Mouse (Mus musculus) adrenal gland (tissue): ENCODE data around the gene Gm16368.
"Not testable (repeated sequence)": the region's sequence is repeated elsewhere in the genome, so short reads cannot be mapped to it uniquely, and the experiment has no call there.

Experiments used
- intact Hi-C: fragments of 180-260 bp; cut with DNase I; formaldehyde crosslinking; loops from one replicate; pipeline ENCODE4 v1.15.1; 2025
- long read RNA-seq, 2 experiments: library from polyadenylated mRNA; unstranded; transcript quantifications; one replicate each; pipeline ENCODE4 v2.0.0; 2020; ENCODE audit warnings: borderline replicate concordance in 1 of 2; ENCODE audit not compliant: insufficient replicate concordance in 1 of 2

Gene Gm16368
- long read RNA-seq, experiment 1: 0 reads
- long read RNA-seq, experiment 2: 0 reads

DNA sequence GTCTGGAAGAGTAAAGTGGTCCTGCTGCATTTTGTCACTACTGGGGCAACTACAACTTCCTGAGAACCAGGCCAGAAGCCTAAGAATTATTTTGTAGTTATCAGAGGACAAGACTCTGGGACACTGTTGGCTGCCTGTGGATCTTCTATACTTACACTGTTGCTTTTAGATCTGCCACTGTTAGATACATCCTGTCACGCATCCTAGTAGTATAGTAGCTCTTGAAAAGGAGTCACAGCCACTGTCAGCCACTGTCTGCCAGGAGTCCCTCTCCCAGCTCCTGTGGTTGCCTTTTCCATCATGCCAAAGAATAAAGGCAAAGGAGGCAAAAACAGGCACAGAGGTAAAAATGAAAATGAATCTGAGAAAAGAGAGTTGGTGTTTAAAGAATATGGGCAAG, at the start of gene Gm16368:
Gene Gm16368, plus strand, starts transcription at position 301 of the 400 bp plus-strand sequence.
- intact Hi-C loops: not testable (repeated sequence)

DNA sequence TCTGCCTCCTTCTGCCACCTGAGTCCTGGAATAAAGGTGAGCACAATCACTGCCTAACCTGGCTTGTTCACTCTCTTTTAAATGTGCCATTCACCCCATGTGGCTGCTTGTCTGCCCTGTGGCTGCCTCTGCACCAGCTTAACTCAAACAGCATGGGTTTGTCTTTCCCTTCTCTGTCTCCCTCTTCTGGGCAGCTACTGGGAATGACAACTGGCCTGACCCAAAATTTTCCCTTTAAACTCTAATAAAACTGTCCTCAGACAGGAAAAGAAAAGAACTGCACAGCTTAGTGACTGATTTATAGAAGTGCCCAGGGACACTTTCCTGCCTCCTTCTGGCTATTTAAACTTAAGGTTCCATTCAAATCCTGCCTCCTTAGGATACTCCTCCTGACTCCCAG, 44.4 kb upstream of the Gm16368 start:
- intact Hi-C loops: not testable (repeated sequence)

DNA sequence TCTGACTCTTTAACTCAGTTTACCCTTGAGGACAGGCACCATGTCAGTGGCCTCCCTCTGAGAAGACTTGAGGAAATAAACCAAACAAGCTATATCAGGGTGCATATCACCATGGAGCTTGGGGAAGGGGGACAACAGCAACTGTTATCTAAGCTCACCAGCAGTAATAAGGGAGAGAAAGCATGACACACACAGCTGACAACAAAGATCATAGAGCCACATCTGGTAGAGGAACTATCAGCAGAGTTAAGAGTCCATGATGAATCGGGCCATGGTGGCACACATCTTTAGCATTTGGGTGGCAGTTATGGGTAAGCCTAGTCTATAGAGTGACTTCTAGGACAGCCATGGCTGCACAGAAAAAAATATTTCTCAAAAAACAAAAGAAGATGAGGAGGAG, 43.8 kb upstream of the Gm16368 start:
- intact Hi-C loops: not testable (repeated sequence)

DNA sequence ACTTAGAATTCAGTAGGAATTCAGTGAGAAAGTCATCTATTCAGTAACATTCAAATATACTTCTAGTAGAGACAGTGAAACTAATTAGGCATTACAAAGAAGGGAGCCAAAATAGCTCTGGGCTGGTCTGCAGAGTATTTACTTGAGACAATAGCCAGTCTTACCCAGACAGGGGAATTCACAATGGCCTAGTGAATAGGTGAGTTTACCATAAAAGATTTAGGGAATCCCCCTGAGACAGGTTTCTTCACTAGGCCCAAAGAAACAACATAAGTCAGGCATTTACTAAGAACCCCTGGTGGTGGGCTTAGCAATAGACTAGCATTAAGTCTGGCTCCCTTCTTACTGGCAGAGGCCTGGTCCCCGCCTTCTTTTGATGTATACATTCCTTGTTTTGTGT, 38.3 kb upstream of the Gm16368 start:
- intact Hi-C loops: not testable (repeated sequence)
